Mouse (Mus musculus): ENCODE results near the gene Nkd1. TPM values are rescaled to one million over a fixed set of nuclear protein-coding genes. Genes with fewer than 3 reads are reported as not detected.

Nkd1 gene
- polyA plus RNA-seq, 1 experiment = 21.5 TPM

DNA sequence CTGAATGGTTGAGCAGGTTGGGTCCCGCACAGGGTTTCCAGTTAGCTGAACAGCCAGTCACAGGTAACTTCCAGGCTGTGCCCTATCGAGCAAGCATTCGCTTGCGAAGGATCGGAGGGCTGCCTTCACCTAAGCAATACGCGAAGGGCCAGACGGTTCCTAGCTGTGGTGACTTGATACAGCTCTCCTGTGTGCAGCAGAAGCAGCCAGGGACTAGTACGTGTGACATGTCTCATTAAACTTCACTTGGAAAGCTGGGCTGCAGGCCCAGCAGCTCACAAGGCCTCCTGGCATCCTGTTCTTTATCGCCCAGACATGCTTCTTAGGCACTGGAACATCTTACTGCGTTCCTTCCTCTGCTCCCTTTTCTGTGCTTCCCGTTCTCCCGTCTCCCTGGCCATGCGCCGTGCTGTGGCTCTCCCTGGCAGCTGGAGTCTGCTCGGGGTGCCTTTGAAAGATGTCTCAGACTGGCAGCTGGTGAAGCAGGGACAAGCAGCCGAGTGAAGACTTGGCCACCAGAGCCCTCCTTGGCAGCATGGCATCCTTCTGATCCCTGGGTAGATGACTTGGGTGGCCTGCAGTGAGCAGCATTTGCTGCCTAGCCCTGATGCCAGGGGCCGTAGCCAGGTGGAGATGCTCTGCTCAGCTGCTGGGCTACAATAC is 58.6 kb downstream of the Nkd1 start:
- TF ChIP-seq POLR2A (IDR thresholded peaks at IDR 0.05; ENCODE audit: borderline replicate concordance, insufficient read depth, low read length) (no peak), CTCF (IDR thresholded peaks at IDR 0.05; ENCODE audit: borderline replicate concordance, insufficient read depth, low read depth, low read length) (no peak)
- H3K27ac ChIP-seq (ENCODE audit: insufficient read depth, low read length) = no peak overlapping the region
- H3K27me3 ChIP-seq (ENCODE audit: control insufficient read depth, insufficient read depth, low read length) = no peaks in the 10 kb centered on the region
- peaks cover 16% of the 10 kb centered on the region for H3K4me1 ChIP-seq (ENCODE audit: control insufficient read depth, insufficient read depth, low read length)
- H3K4me3 ChIP-seq (replicated peaks; ENCODE audit: insufficient read depth, low read depth, low read length) = no peak overlapping the region
- peak; percentile 38 to 46 for DNase-seq
- 28% methylated on average over 18 of the region's 18 CpGs for WGBS

DNA sequence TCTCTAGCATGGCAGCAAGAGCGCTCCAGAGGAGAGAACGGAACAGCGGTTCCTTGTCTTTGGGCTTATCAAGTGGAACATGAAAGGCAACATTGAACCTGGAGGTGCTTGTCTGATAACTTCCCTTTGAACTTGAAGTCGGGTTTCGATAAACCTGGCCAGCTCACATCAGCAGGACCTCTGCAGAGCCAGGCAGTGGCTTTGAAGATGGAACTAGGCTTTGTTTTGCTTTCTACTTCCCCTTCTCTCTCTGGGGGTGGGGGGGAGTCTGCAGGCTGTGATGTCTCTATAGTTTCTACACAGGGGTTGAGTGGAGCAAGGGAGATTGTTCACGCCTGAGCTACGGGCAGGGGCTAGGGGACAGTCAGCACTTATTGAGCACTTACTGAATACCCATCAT is 59.6 kb downstream of the Nkd1 start:
- TF ChIP-seq POLR2A (IDR thresholded peaks at IDR 0.05; ENCODE audit: borderline replicate concordance, insufficient read depth, low read length) (no peak), CTCF (IDR thresholded peaks at IDR 0.05; ENCODE audit: borderline replicate concordance, insufficient read depth, low read depth, low read length) (no peak)
- no peak for DNase-seq
- no peak overlapping the region for H3K27ac ChIP-seq (ENCODE audit: insufficient read depth, low read length)
- no peak overlapping the region for H3K4me3 ChIP-seq (replicated peaks; ENCODE audit: insufficient read depth, low read depth, low read length)
- WGBS = 93% methylated on average over 7 of the region's 7 CpGs
- peaks cover 16% of the 10 kb centered on the region for H3K4me1 ChIP-seq (ENCODE audit: control insufficient read depth, insufficient read depth, low read length)
- no peaks in the 10 kb centered on the region for H3K27me3 ChIP-seq (ENCODE audit: control insufficient read depth, insufficient read depth, low read length)

DNA sequence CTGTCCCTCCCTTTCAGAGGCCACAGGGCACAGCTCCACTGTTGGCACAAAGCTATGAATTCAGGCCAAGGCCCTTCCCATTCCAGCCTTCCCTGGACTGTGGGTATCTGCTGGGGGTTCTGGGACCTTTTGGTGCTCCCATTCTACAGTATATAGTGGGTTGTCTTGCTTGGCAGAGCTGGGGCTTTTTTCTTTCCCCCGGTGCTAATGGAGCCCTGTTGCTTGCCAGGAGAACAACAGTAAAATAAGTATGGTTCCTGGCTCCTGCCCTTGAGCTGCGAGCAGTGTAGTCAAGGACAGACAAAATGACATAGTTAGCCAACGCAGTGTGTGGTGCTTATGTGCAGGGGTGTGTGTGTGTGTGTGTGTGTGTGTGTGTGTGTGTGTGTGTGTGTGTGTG is 62.7 kb downstream of the Nkd1 start:
- Histone ChIP-seq H3K27ac (ENCODE audit: insufficient read depth, low read length) (no peak overlapping the region), H3K4me3 (replicated peaks; ENCODE audit: insufficient read depth, low read depth, low read length) (no peak overlapping the region), H3K27me3 (ENCODE audit: control insufficient read depth, insufficient read depth, low read length) (no peaks in the 10 kb centered on the region), H3K4me1 (ENCODE audit: control insufficient read depth, insufficient read depth, low read length) (peaks cover 13% of the 10 kb centered on the region)
- 68% methylated on average over 3 of the region's 3 CpGs for WGBS
- TF ChIP-seq POLR2A (IDR thresholded peaks at IDR 0.05; ENCODE audit: borderline replicate concordance, insufficient read depth, low read length) (no peak), CTCF (IDR thresholded peaks at IDR 0.05; ENCODE audit: borderline replicate concordance, insufficient read depth, low read depth, low read length) (no peak)
- DNase-seq = no peak

DNA sequence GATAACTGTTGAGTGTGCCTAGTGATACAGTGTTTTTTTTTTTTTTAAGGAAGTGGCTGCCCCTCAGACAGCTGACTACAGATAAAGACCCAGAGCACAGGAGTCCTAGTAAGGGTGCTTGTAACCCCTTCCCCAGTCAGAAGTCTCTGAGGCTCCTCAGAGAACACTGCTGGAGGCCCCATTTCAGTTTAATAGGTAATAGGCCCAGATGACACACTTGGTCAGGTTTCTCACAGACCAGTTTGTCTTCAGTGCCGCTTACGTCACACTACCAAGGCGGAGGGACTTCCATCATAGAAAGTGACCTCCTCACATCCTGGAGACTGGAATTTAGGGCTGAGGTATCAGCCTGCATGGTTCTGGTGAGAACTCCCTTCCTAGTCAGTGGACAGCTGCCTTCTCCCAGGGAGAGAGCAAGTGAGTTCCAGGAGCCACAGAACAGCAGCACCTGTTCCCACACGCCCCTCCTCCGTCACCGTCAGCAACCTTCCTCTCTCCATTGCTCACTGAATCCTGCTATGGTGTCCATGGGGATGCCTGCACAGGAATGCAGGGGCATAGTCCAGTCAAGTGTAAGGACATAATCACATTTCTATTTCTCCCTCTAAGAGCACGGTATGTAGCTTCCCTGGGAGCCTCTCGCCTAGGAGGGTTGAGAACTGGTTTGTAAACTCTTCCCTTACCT is 67.2 kb downstream of the Nkd1 start:
- Histone ChIP-seq H3K4me3 (replicated peaks; ENCODE audit: insufficient read depth, low read depth, low read length) (no peak overlapping the region), H3K4me1 (ENCODE audit: control insufficient read depth, insufficient read depth, low read length) (peaks cover 4% of the 10 kb centered on the region; the same call in 1 of the 2 replicates), H3K27ac (ENCODE audit: insufficient read depth, low read length) (no peak overlapping the region), H3K27me3 (ENCODE audit: control insufficient read depth, insufficient read depth, low read length) (no peaks in the 10 kb centered on the region)
- 85% methylated on average over 8 of the region's 8 CpGs for WGBS
- TF ChIP-seq CTCF (IDR thresholded peaks at IDR 0.05; ENCODE audit: borderline replicate concordance, insufficient read depth, low read depth, low read length) (no peak), POLR2A (IDR thresholded peaks at IDR 0.05; ENCODE audit: borderline replicate concordance, insufficient read depth, low read length) (no peak)
- no peak for DNase-seq

DNA sequence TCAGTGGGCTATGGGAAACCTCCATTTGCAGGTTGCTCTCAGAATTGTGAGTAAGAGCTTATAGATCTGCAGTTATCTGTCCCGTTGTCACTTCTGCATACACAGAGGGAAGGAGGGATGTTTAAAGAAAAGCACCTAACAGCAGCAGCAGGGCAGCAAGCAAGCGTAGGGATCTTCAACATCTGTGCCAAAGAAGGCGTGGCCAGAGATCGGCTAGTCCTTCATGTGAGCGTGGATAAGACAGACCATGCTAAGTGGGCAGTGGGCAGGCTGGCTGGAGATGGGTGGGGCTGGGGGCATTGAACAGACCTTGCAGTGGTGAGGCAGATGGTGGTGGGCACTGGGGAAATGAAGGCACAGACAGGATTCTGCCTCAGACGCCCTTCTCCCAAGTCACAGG is 69.1 kb downstream of the Nkd1 start:
- Histone ChIP-seq H3K4me3 (replicated peaks; ENCODE audit: insufficient read depth, low read depth, low read length) (no peak overlapping the region), H3K4me1 (ENCODE audit: control insufficient read depth, insufficient read depth, low read length) (no peaks in the 10 kb centered on the region), H3K27ac (ENCODE audit: insufficient read depth, low read length) (no peak overlapping the region), H3K27me3 (ENCODE audit: control insufficient read depth, insufficient read depth, low read length) (no peaks in the 10 kb centered on the region)
- 59% methylated on average over 6 of the region's 6 CpGs for WGBS
- TF ChIP-seq POLR2A (IDR thresholded peaks at IDR 0.05; ENCODE audit: borderline replicate concordance, insufficient read depth, low read length) (no peak), CTCF (IDR thresholded peaks at IDR 0.05; ENCODE audit: borderline replicate concordance, insufficient read depth, low read depth, low read length) (no peak)
- DNase-seq = no peak

DNA sequence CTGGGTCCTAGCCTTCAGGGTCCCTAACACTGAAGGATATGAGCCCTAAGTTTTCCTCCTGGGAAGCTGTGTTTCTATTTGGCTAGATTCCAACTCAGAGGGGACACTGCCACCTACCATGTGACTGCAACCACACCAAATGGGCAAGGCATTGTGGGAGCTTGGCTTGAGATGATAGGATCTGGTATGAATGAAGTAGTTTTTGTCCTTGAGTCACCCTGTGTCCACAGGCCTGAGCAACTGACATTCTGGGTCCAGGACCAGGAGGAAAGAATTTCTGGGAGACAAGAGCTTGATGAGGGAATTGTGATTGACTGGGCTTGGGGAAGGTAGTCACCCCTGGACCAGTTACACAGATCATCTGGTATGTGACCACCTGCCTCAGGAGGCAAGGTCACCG is 72.8 kb downstream of the Nkd1 start:
- Histone ChIP-seq H3K27me3 (ENCODE audit: control insufficient read depth, insufficient read depth, low read length) (no peaks in the 10 kb centered on the region), H3K4me3 (replicated peaks; ENCODE audit: insufficient read depth, low read depth, low read length) (no peak overlapping the region), H3K27ac (ENCODE audit: insufficient read depth, low read length) (no peak overlapping the region), H3K4me1 (ENCODE audit: control insufficient read depth, insufficient read depth, low read length) (peaks cover under 1% of the 10 kb centered on the region)
- 97% methylated on average over 1 of the region's 1 CpGs for WGBS
- no peak for DNase-seq
- no peak for TF ChIP-seq POLR2A (IDR thresholded peaks at IDR 0.05; ENCODE audit: borderline replicate concordance, insufficient read depth, low read length)

DNA sequence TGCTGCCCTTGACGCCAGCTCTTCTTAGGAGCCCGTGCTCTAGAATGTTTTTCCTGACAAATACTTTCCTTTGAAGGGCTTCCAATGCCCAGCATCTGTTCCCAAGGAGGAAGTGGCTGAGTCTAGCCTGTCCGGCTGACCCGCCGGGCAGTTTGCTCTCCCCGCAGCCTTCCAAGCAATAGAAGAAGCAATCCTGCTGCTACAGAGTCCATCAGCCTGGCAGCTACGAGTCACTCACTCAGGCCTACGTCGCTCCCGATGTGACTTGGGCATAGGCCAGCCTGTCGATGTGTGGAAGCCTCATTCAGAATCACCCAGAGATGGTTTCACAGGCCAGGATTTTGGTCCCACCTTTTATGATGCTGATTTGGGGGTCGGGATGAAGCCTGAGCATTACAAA is 74.9 kb downstream of the Nkd1 start:
- TF ChIP-seq POLR2A (IDR thresholded peaks at IDR 0.05; ENCODE audit: borderline replicate concordance, insufficient read depth, low read length) = no peak
- TF ChIP-seq CTCF (IDR thresholded peaks at IDR 0.05; ENCODE audit: borderline replicate concordance, insufficient read depth, low read depth, low read length) = no peak
- H3K27me3 ChIP-seq (ENCODE audit: control insufficient read depth, insufficient read depth, low read length) = no peaks in the 10 kb centered on the region
- no peak for DNase-seq
- 40% methylated on average over 12 of the region's 12 CpGs for WGBS
- H3K4me1 ChIP-seq (ENCODE audit: control insufficient read depth, insufficient read depth, low read length) = peaks cover 11% of the 10 kb centered on the region
- no peak overlapping the region for H3K4me3 ChIP-seq (replicated peaks; ENCODE audit: insufficient read depth, low read depth, low read length)
- H3K27ac ChIP-seq (ENCODE audit: insufficient read depth, low read length) = no peak overlapping the region

DNA sequence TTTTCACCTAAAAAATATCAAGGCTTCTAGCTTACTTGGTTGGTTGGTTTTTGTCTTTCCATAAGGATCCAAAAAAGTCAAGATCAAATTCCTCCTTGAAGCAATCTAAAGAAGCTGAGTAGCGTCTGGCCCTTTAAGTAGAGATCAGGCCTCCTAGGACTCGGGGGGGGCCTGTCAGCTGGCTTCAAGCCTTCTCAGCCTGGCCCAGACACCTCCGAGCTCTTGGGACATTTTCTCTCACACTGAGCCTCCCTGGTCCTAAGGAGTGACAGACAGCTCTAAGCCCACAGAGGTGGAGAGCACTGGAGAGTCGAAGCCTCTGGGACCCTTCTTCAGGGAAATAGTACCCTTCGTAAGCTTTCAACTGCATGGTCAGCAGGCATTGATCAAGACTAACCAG is 77.4 kb downstream of the Nkd1 start:
- Histone ChIP-seq H3K4me1 (ENCODE audit: control insufficient read depth, insufficient read depth, low read length) (peaks cover 11% of the 10 kb centered on the region), H3K4me3 (replicated peaks; ENCODE audit: insufficient read depth, low read depth, low read length) (no peak overlapping the region), H3K27ac (ENCODE audit: insufficient read depth, low read length) (no peak overlapping the region), H3K27me3 (ENCODE audit: control insufficient read depth, insufficient read depth, low read length) (no peaks in the 10 kb centered on the region)
- no peak for DNase-seq
- 74% methylated on average over 5 of the region's 5 CpGs for WGBS
- no peak for TF ChIP-seq POLR2A (IDR thresholded peaks at IDR 0.05; ENCODE audit: borderline replicate concordance, insufficient read depth, low read length)
- no peak for TF ChIP-seq CTCF (IDR thresholded peaks at IDR 0.05; ENCODE audit: borderline replicate concordance, insufficient read depth, low read depth, low read length)
